Mouse (Mus musculus) C2C12 (cell line): Measurements from ENCODE around the gene Pde10a.
A peak's percentile ranks its signal among the peaks of the same experiment; 100 is the strongest.

Experiments used
- CEBPB ChIP-seq: IDR thresholded peaks from one replicate; pipeline ENCODE4 v1.6.1; 2011; ENCODE audit warnings: low read depth, mild to moderate bottlenecking, control low read depth, moderate library complexity
- CTCF ChIP-seq: IDR thresholded peaks from one replicate; pipeline ENCODE4 v1.5.1; 2011; ENCODE audit not compliant: control insufficient read depth, insufficient read depth, insufficient read length
- MAX ChIP-seq: IDR thresholded peaks from one replicate; pipeline ENCODE4 v1.6.1; 2011; ENCODE audit warnings: mild to moderate bottlenecking, control low read depth
- MYOD1 ChIP-seq: IDR thresholded peaks from one replicate; pipeline ENCODE4 v1.6.1; 2011; ENCODE audit warnings: low read depth; ENCODE audit not compliant: control insufficient read depth, insufficient read length
- MYOG ChIP-seq: IDR thresholded peaks from one replicate; pipeline ENCODE4 v1.6.1; 2011; ENCODE audit not compliant: control insufficient read depth, insufficient read length; ENCODE audit errors: extremely low read depth

DNA sequence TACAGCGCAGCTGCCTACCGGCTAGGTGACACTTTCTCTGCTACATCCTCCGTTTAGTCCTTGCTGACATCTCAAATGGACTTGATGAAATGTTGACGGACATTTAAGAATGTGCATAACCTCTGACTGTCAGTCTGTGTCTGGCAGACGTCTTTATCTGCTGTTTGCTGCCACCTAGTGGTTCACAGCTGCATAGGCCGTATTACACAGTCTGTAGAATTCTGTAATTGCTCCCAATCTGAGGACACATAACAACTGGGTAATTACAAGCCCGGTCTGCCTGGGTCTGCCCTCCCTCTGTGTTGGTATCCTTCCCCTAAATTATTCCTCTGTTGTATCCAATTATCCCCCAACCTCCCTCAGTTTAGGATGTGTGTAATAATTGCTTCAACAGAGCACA lies 72.6 kb downstream of the Pde10a start:
- TF ChIP-seq CEBPB (no peak), CTCF (peak; percentile 67), MAX (no peak), MYOG (no peak), MYOD1 (no peak)
